Mouse (Mus musculus) CH12.LX (cell line): ENCODE data around the gene Pdss2. TPM values are rescaled to one million over a fixed set of nuclear protein-coding genes. Genes with fewer than 3 reads are reported as not detected.
A peak's percentile ranks its signal among the peaks of the same experiment; 100 is the strongest.

ENCODE experiments used
- DNase-seq: peaks from one replicate; pipeline ENCODE4 v3.0.0-alpha.2; 2013; ENCODE audit errors: extremely low read depth
- H3K27ac ChIP-seq: 2 replicates; pipeline ENCODE4 v1.5.1; 2012; ENCODE audit warnings: low read depth, mild to moderate bottlenecking, control low read depth, moderate library complexity; ENCODE audit not compliant: insufficient read depth
- H3K27me3 ChIP-seq: replicated peaks from 2 replicates; pipeline ENCODE3; 2012; ENCODE audit warnings: inconsistent platforms
- H3K36me3 ChIP-seq, 2 experiments: replicated peaks in 1 of 2; 2 replicates each; pipeline versions ENCODE3 to v1.6.1; 2012; ENCODE audit warnings: inconsistent platforms in 1 of 2, low read length in 1 of 2, mild to moderate bottlenecking in 1 of 2, mixed read lengths in 1 of 2, moderate library complexity in 1 of 2; ENCODE audit not compliant: control insufficient read depth in 1 of 2, insufficient read depth in 1 of 2
- H3K4me1 ChIP-seq, 2 experiments: 2 replicates each; pipeline ENCODE4 v1.6.1; 2012; ENCODE audit warnings: inconsistent platforms in 1 of 2, moderate library complexity in 1 of 2; ENCODE audit not compliant: insufficient read depth in 2 of 2, control insufficient read depth in 1 of 2
- H3K4me2 ChIP-seq: 2 replicates; pipeline ENCODE4 v1.6.1; 2012; ENCODE audit warnings: low read depth, mild to moderate bottlenecking, control low read depth; ENCODE audit not compliant: poor library complexity, insufficient read depth, severe bottlenecking
- H3K4me3 ChIP-seq, 3 experiments: fragments of 150-350 bp in 1 of 3; sonication (generic) in 1 of 3; replicated peaks in 1 of 3; 2 replicates each; pipeline versions ENCODE3 to v1.5.1; 2011 to 2012; ENCODE audit warnings: low read depth in 2 of 3, low read length in 2 of 3, mild to moderate bottlenecking in 2 of 3, moderate library complexity in 2 of 3, control low read depth in 1 of 3, improper control_type of control experiment in 1 of 3, inconsistent platforms in 1 of 3, mixed read lengths in 1 of 3; ENCODE audit not compliant: poor library complexity in 1 of 3
- H3K79me2 ChIP-seq: replicated peaks from 2 replicates; pipeline ENCODE4 v1.6.1; 2012; ENCODE audit warnings: mild to moderate bottlenecking, moderate library complexity; ENCODE audit not compliant: control insufficient read depth, poor library complexity, insufficient read depth, severe bottlenecking; ENCODE audit errors: extremely low read depth
- H3K9ac ChIP-seq: 2 replicates; pipeline ENCODE4 v1.6.1; 2012; ENCODE audit warnings: low read depth, mild to moderate bottlenecking, control low read depth, moderate library complexity; ENCODE audit not compliant: insufficient read depth
- H3K9me3 ChIP-seq: replicated peaks from 2 replicates; pipeline ENCODE3; 2012; ENCODE audit warnings: low read length, inconsistent platforms, mixed read lengths
- BHLHE40 ChIP-seq: IDR thresholded peaks from 2 replicates; pipeline ENCODE4 v1.6.1; 2011; ENCODE audit warnings: mild to moderate bottlenecking, low read depth, low read length, improper control_type of control experiment
- CHD2 ChIP-seq: IDR thresholded peaks from 2 replicates; pipeline ENCODE4 v1.6.1; 2011; ENCODE audit warnings: low read length, improper control_type of control experiment
- HCFC1 ChIP-seq: IDR thresholded peaks from 2 replicates; pipeline ENCODE4 v1.6.1; 2012; ENCODE audit warnings: low read depth, mild to moderate bottlenecking, inconsistent platforms, low read length, improper control_type of control experiment
- IRF4 ChIP-seq: IDR thresholded peaks from 2 replicates; pipeline ENCODE4 v1.6.1; 2014; ENCODE audit warnings: low read depth, mild to moderate bottlenecking, inconsistent platforms, low read length, improper control_type of control experiment
- KAT2A ChIP-seq: IDR thresholded peaks from 2 replicates; pipeline ENCODE4 v1.6.1; 2012; ENCODE audit warnings: low read length, improper control_type of control experiment, inconsistent platforms; ENCODE audit not compliant: insufficient replicate concordance
- MAFK ChIP-seq: IDR thresholded peaks from 2 replicates; pipeline ENCODE4 v1.6.1; 2011; ENCODE audit warnings: low read length, improper control_type of control experiment; ENCODE audit not compliant: insufficient replicate concordance
- MAX ChIP-seq: IDR thresholded peaks from 2 replicates; pipeline ENCODE4 v1.6.1; 2011; ENCODE audit warnings: low read length, improper control_type of control experiment
- NRF1 ChIP-seq: IDR thresholded peaks from 2 replicates; pipeline ENCODE4 v1.6.1; 2014; ENCODE audit warnings: low read depth, mild to moderate bottlenecking, inconsistent platforms, low read length, improper control_type of control experiment, moderate library complexity
- RCOR1 ChIP-seq: conservative IDR thresholded peaks from 2 replicates; pipeline ENCODE4 v1.6.1; 2012; ENCODE audit warnings: low read depth, mild to moderate bottlenecking, inconsistent platforms, low read length, improper control_type of control experiment
- SIN3A ChIP-seq: IDR thresholded peaks from 2 replicates; pipeline ENCODE4 v1.6.1; 2012; ENCODE audit warnings: low read length, improper control_type of control experiment, inconsistent platforms
- TCF12 ChIP-seq: IDR thresholded peaks from 2 replicates; pipeline ENCODE4 v1.6.1; 2014; ENCODE audit warnings: low read depth, mild to moderate bottlenecking, inconsistent platforms, low read length, improper control_type of control experiment
- UBTF ChIP-seq: IDR thresholded peaks from 2 replicates; pipeline ENCODE4 v1.6.1; 2012; ENCODE audit warnings: low read depth, mild to moderate bottlenecking, inconsistent platforms, low read length, improper control_type of control experiment, moderate library complexity
- USF1 ChIP-seq: IDR thresholded peaks from 2 replicates; pipeline ENCODE4 v1.6.1; 2014; ENCODE audit warnings: low read depth, mild to moderate bottlenecking, inconsistent platforms, low read length, improper control_type of control experiment
- ZNF384 ChIP-seq: IDR thresholded peaks from 2 replicates; pipeline ENCODE4 v1.6.1; 2012; ENCODE audit warnings: low read depth, low read length, improper control_type of control experiment, inconsistent platforms
- dilution Hi-C: fragments of 300-500 bp; cut with MboI; formaldehyde crosslinking; loops from 2 replicates; pipeline ENCODE4 v1.14.3; 2020; ENCODE audit warnings: low sequenced_read_pairs; ENCODE audit not compliant: extremely low pct_unique_long_range_greater_than_20kb, extremely low pct_ligation_motif_present
- in situ Hi-C: fragments of 300-500 bp; cut with MboI; formaldehyde crosslinking; loops from 3 replicates; pipeline ENCODE4 v1.14.3; 2019; ENCODE audit warnings: low sequenced_read_pairs, low pct_ligation_motif_present, low pct_unique_long_range_greater_than_20kb, mixed read lengths
- polyA plus RNA-seq: library from polyadenylated mRNA; unstranded; fragments of >175 nt; gene quantifications from 2 replicates; pipeline ENCODE4 v1.2.1, GENCODE M21; 2012; ENCODE audit warnings: low read depth; ENCODE audit not compliant: insufficient read length
- total RNA-seq, 2 experiments: library from RNA; depleted of rRNA; stranded (reverse); fragments of 300-350 nt in 1 of 2; fragments of >200 nt in 1 of 2; gene quantifications; 2 replicates each; pipeline ENCODE4 v1.2.3; 2012 to 2014

Gene Pdss2
- total and polyA plus RNA-seq, 3 experiments = 11.1 to 17.9 (median 14.3) TPM

- in situ Hi-C loops = no loop called here
- Histone ChIP-seq H3K27me3 (no peaks in the 10 kb centered on the region), H3K27ac (no peak overlapping the region), H3K4me2 (no peak overlapping the region)
- TF ChIP-seq MAFK (no peak), MAX (no peak), ZNF384 (no peak), USF1 (no peak), KAT2A (no peak), BHLHE40 (no peak), HCFC1 (no peak)
- TF ChIP-seq, all 38 proteins: peak for 0
- H3K36me3 ChIP-seq = peaks cover 3 to 27% of the 10 kb centered on the region in 2 experiments
- H3K4me1 ChIP-seq = peaks cover 27 to 69% of the 10 kb centered on the region in 2 experiments
- no peak for DNase-seq
- peaks cover 38% of the 10 kb centered on the region for H3K79me2 ChIP-seq
- dilution Hi-C loops = no loop called here
- no peaks in the 10 kb centered on the region for H3K9me3 ChIP-seq
- H3K4me3 ChIP-seq = no peak overlapping the region
- no peak overlapping the region for H3K9ac ChIP-seq
Measured at GRCm38 (mm10) chr10:43489550-43489949, 268.3 kb downstream of the Pdss2 start.

- in situ Hi-C loops = no loop called here
- dilution Hi-C loops = no loop called here
- H3K79me2 ChIP-seq = peaks cover 35% of the 10 kb centered on the region
- peaks cover 4 to 32% of the 10 kb centered on the region in 2 experiments for H3K36me3 ChIP-seq
- H3K4me1 ChIP-seq = peaks cover 26 to 66% of the 10 kb centered on the region in 2 experiments
- H3K4me2 ChIP-seq = no peak overlapping the region
- H3K9ac ChIP-seq = no peak overlapping the region
- TF ChIP-seq UBTF = no peak
- no peak for TF ChIP-seq RCOR1
- no peak for TF ChIP-seq TCF12
- no peak for TF ChIP-seq NRF1
- no peak for TF ChIP-seq CHD2
- TF ChIP-seq SIN3A = no peak
- no peak overlapping the region for H3K4me3 ChIP-seq
- no peak for DNase-seq
- peaks cover under 1% of the 10 kb centered on the region for H3K9me3 ChIP-seq
- no peaks in the 10 kb centered on the region for H3K27me3 ChIP-seq
- no peak overlapping the region for H3K27ac ChIP-seq
Measured at GRCm38 (mm10) chr10:43490034-43490433, 268.7 kb downstream of the Pdss2 start.

GRCm38 (mm10) chr10:43490846-43491245 is 269.6 kb downstream of the Pdss2 start:
- H3K27me3 ChIP-seq = no peaks in the 10 kb centered on the region
- no peak overlapping the region for H3K9ac ChIP-seq
- H3K79me2 ChIP-seq = peaks cover 27% of the 10 kb centered on the region
- DNase-seq = no peak
- no peak overlapping the region for H3K4me3 ChIP-seq
- no peak overlapping the region for H3K4me2 ChIP-seq
- H3K27ac ChIP-seq = no peak overlapping the region
- TF ChIP-seq USF1 (peak; percentile 29), IRF4 (no peak)
- dilution Hi-C loops = no loop called here
- in situ Hi-C loops = no loop called here
- peaks cover 20 to 58% of the 10 kb centered on the region in 2 experiments for H3K4me1 ChIP-seq
- H3K36me3 ChIP-seq = peaks cover 11 to 40% of the 10 kb centered on the region in 2 experiments
- H3K9me3 ChIP-seq = peaks cover 4% of the 10 kb centered on the region
